Mouse (Mus musculus): ENCODE data around the gene Gimap3.

Gene Gimap3

GRCm38 (mm10) chr6:48742422-48743351, 28.0 kb downstream of the Gimap3 start:
- no peak for DNase-seq (ENCODE audit: low spot score in 2 of 2)

- no peak for DNase-seq (ENCODE audit: low spot score in 2 of 2)
Measured at GRCm38 (mm10) chr6:48741711-48742206, 28.9 kb downstream of the Gimap3 start.

- no peak for DNase-seq (ENCODE audit: low spot score in 2 of 2)
Measured at GRCm38 (mm10) chr6:48741273-48741672, 29.4 kb downstream of the Gimap3 start.

GRCm38 (mm10) chr6:48740501-48741169, 30.0 kb downstream of the Gimap3 start:
- no peak for DNase-seq (ENCODE audit: low spot score in 2 of 2)

GRCm38 (mm10) chr6:48739780-48740055, 30.9 kb downstream of the Gimap3 start:
- no peak for DNase-seq (ENCODE audit: low spot score in 2 of 2)

- no peak for DNase-seq (ENCODE audit: low spot score in 2 of 2)
Measured at GRCm38 (mm10) chr6:48738961-48739779, 31.5 kb downstream of the Gimap3 start, which contains the start of gene Gimap1. Gimap1 (plus strand) TSS chr6:48739054.

GRCm38 (mm10) chr6:48737688-48738087, 33.0 kb downstream of the Gimap3 start:
- no peak for DNase-seq (ENCODE audit: low spot score in 2 of 2)

GRCm38 (mm10) chr6:48737053-48737452, 33.6 kb downstream of the Gimap3 start:
- no peak for DNase-seq (ENCODE audit: low spot score in 2 of 2)

GRCm38 (mm10) chr6:48733660-48734059, 37.0 kb downstream of the Gimap3 start:
- DNase-seq (ENCODE audit: low spot score in 2 of 2) = no peak

GRCm38 (mm10) chr6:48732864-48733304, 37.8 kb downstream of the Gimap3 start:
- DNase-seq (ENCODE audit: low spot score in 2 of 2) = no peak

GRCm38 (mm10) chr6:48727761-48728160, 42.9 kb downstream of the Gimap3 start:
- no peak for DNase-seq (ENCODE audit: low spot score in 2 of 2)

- no peak for DNase-seq (ENCODE audit: low spot score in 2 of 2)
Measured at GRCm38 (mm10) chr6:48725476-48725875, 45.2 kb downstream of the Gimap3 start.

GRCm38 (mm10) chr6:48723468-48723867, 47.2 kb downstream of the Gimap3 start:
- DNase-seq (ENCODE audit: low spot score in 2 of 2) = no peak

GRCm38 (mm10) chr6:48720326-48720725, 50.3 kb downstream of the Gimap3 start:
- DNase-seq (ENCODE audit: low spot score in 2 of 2) = no peak

- DNase-seq (ENCODE audit: low spot score in 2 of 2) = no peak
Measured at GRCm38 (mm10) chr6:48718455-48718854, 52.2 kb downstream of the Gimap3 start, which contains the start of the genes Gm28053 and Gimap7. Gm28053 (plus strand) TSS chr6:48718607. Gimap7 (plus strand) TSS chr6:48718621.

Measured in frontal cortex, postnatal 14 days (tissue).